Mouse (Mus musculus) kidney, adult 8-10 months (tissue): ENCODE measurements at regions not wholly inside any gene's neighbourhood (a gene's known extent, or its start where the extent isn't known, plus 50 kb on each side); places are given as distances from the start of the nearest gene placed in this dataset.

ENCODE experiments used
- DNase-seq, 2 experiments: peaks; one replicate each; pipeline ENCODE4 v3.0.0; 2022

GRCm38 (mm10) chr1:76130353-76130752, 584.3 kb downstream of the Slc4a3 start:
- no peak for DNase-seq

DNA sequence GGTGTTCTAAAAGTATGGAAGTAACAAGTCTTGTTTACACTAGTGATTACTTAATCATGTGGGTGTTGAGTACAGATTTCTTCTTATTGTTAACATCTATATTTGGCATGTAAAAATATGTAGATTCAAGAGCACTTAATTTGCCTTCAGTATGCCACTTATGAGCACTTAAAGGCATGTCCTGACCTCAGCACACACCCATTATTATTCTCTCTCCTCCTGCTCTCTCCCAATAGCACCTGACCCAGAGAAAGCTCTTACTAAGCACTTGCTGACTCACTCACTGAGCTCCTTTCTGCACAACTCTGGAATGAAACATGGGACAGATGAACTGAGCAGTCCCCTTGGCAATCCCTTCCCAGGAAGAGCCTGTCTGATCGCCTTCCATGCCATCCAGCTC, 590.7 kb downstream of the Slc4a3 start:
- no peak for DNase-seq

DNA sequence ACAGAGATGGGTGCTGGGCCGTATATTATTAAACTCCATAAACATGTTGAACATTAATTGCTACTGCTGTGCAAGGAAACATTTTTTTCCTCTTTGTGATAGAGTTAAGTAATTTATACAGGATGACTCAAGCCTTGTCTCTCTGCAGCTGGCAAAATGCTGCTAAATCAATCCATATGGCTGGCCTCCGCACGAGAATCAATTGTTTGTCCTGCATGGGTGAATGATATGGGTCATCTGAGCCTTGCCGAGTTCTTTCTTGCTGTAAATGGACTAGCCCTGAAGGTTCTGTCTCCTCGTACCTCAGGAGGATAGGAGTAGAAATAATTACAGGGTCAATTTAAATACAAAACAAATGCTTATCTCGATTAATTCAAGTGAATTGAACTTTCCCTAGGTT, 591.6 kb downstream of the Slc4a3 start:
- DNase-seq = no peak

GRCm38 (mm10) chr1:76143516-76143915, 597.5 kb downstream of the Slc4a3 start:
- no peak for DNase-seq

DNA sequence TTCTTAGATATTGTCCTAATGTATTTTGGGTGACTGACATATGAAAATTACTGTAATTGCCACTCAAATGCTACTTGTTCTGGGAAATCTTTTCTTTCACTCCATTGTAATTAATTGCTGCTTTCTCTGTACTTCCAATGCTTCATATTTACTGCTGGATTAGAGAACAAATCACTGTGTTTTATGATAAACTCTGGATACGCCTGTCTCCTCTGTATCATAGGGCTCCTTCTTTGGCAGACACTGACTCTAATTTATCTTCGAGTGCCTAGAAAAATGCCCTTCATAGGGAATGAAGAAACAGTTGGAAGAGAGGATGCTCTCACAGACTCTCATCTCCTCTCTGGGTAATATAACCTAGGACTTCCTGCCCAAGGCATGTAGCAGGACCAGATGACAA, 602.9 kb downstream of the Slc4a3 start:
- DNase-seq = no peak

- DNase-seq = no peak
Measured at GRCm38 (mm10) chr1:76156291-76156690, 610.2 kb downstream of the Slc4a3 start.

DNA sequence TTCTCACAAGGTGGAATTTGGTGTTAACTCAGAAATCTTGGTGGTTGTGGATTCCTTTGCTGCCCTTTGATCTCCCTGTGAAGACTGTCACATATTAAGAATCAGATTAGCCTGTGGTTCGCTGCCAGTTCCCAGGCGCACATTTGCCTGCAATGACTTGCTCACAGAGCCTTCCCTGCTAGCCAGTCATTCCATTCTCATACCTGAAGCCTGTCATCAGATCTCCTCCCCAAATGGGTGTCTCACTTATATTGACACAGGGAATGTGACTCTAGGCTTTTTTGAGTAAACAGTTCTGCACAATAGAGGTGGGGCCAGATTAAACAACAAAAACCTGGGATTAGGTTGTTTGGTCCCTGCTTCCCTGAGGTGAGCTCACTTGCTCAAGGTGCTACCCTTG, 621.4 kb downstream of the Slc4a3 start:
- peak; percentile 22 to 50 for DNase-seq

DNA sequence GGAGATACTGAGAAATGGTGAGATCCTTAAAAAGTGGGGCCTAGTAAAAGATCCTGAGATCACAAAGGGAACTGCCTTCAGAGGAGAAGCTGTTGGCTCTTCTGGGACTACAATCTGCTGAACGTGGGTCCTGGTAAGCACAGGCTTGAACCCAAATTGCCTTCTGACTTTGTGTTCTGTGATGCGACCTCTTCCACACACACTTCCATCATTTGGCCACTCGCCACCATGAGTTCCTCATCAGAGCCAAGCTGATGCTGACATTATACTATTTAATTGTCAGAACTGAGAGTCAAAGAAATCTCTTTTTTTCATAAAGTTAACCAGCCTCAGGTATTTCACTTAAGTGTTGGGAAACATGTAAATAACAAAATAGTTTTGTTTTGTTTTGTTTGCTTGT, 635.1 kb downstream of the Slc4a3 start:
- DNase-seq = no peak

DNA sequence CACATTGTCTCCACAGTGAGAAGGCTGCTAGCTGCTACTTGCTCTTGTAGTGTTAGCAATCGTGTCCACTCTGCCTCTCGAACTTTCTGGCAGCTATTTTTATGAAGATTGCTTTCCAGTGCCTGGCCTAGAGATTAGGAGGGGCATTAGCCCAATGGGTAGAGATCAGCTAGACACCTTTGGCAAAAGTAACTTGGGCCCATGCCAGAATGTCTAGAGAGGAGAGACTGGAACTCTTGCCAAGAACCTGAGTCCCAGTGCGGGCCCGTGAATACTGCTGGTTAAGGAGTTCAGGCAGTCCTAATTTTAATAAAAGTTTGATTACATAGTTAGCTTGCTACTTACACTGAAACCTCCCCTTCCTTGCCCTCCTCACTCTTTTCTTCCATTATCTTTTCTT, 648.8 kb downstream of the Slc4a3 start:
- peak; percentile 14 to 33 for DNase-seq

- no peak for DNase-seq
Measured at GRCm38 (mm10) chr1:76197651-76198050, 651.6 kb downstream of the Slc4a3 start.

- no peak for DNase-seq
Measured at GRCm38 (mm10) chr1:76200906-76201305, 654.8 kb downstream of the Slc4a3 start.

GRCm38 (mm10) chr1:76212486-76212885, 666.4 kb downstream of the Slc4a3 start:
- DNase-seq = no peak

DNA sequence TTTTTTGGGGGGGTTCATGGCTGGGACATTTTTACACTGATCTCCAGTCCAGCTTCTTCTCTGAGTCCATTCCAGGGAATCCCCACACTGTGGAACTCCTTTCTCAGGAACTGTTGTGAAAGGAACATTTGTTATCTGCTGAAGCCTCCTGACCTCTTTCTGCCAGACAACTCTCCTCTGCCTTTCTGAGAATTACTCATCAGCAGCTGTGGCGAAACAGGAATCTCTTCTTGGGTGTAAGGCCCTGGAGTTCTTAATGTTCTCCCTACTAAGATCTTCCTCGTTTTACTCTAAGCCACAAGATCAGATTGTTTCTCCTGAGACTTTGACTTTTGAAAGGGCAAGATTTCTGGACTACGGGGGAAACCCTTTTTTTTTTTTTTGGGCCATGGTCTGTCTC, 698.7 kb downstream of the Slc4a3 start:
- no peak for DNase-seq

GRCm38 (mm10) chr1:76246181-76246796, 700.2 kb downstream of the Slc4a3 start:
- DNase-seq = no peak

DNA sequence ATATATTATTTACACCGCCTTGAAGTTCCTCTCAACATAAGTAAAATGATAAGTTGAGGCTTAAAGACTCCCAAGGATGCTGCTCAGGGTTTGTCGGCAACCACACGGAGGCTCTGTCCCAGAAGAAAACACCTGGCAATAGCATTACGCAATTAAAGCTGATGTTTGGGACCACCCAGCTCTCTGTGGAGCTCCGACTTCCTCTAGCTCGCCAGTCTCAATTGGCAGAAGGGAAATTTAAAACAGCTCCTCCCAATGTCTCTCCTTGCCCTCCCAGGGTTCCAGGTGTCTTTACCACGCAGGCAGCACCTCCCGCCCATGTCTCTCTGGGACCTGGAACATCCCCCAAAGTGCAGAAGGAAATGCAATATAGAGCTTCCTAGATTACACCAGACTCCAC, 701.1 kb downstream of the Slc4a3 start:
- DNase-seq = no peak

DNA sequence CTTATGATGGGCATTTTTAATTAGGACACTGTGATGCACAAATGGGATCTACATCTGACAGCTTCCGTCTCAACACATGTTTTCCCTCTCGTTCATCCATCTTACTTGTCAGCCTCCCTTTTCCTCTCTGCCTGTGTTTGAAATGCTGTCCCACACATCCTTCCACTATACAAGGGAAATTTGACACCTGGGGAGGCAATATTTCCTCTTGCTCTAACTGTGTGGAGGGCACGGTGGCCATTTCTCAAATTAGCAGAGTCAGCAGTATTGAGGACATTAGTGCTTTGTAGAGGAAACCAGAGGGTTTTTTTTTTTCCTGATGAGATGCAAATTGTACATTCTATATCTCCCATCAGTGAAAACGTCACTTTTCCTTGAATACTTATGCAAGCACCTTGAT, 712.2 kb downstream of the Slc4a3 start:
- DNase-seq = no peak

DNA sequence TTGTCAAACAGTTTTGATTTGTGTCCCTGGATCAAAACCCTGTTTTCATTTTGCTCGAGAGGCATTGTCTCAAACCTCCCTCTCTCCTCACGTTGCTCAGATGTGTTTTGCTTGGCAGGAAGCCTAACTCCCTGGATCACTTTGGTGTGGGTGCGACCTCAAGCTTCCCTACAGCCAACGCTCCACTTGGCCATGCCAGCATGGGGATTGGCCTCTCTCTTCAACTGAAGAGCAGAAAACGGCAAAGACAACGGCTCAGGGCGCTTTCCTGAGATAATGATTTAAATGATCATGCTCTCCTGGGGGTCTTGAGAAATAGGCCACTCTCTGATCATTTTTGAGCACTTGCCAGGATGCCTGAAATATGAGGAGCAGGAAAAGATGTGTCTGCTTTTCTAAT, 730.1 kb downstream of the Slc4a3 start:
- no peak for DNase-seq

GRCm38 (mm10) chr1:76276624-76277023, 730.6 kb downstream of the Slc4a3 start:
- no peak for DNase-seq

- no peak for DNase-seq
Measured at GRCm38 (mm10) chr1:76283322-76283721, 737.3 kb downstream of the Slc4a3 start.

DNA sequence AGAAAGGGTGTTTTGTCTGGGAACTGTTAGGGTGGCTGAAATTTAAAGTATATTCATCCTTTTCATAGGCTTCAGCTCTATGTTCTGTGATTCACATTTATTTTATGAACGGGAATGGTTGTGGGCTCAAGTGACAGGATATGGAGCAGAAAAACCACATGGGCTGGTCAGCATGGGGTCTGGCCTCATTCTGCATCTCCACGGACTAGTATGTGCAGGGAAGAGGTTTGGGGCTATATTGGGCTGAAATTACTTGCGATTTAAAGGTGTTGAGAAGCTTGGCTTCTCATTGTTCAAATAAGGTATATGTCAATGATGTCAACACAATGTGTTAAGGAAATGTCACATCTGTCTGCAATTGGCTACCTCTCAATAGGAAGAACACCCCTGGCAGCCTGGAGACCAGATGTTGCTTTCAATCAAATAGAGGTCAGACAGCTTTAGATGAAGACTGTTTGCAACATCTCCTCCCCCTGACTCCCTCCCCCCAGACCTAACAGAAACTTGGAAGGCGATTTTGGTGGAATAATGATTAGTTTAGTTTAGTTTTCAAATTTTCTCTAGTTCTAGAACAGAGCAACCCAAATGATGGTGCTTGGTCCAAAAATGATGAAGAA, 777.0 kb downstream of the Slc4a3 start:
- DNase-seq = no peak

DNA sequence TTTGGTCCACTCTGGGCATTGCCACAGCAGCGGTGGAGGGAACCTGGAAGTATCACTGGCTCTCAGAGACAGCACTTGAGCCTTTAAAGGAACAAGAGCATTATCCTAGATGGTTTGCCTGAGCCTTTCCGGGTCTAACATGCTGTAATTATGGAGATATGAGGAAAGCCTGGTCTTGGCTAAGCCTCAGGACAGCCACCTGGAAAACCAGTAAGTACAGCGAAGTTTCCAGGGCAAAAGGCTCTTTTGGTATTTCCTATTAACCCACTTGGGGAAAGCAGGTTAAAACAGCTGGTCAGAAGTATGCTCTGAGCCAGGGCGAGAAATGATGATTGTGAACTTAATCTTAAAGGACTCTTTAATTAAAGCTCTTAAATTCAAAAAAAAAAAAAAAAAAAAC, 777.5 kb downstream of the Slc4a3 start:
- DNase-seq = no peak

GRCm38 (mm10) chr1:76336011-76336410, 789.9 kb downstream of the Slc4a3 start:
- DNase-seq = no peak

GRCm38 (mm10) chr1:76362106-76362505, 816.0 kb downstream of the Slc4a3 start:
- DNase-seq = no peak

DNA sequence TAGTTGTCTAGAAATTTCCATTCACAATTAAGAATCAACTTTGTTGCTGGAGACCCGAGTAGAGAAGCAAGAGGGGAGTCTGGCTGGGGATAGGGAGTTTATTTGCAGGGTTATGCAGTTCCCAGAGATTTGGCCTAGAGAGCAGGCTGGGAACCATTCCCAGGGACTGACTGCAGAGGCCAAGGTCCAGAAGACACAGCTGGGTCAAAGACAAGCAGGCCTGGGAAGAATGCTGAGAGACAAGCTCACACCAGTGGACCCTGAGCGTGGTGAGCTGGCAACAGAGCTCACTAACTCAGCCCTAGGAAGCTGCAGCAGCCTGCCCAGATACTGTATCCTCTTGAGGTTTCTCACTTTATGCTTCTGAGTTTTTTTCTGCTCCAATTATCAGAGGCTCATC, 827.9 kb downstream of the Slc4a3 start:
- DNase-seq = peak; percentile 65 to 72

- no peak for DNase-seq
Measured at GRCm38 (mm10) chr1:76378154-76378553, 832.1 kb downstream of the Slc4a3 start.
